Mouse (Mus musculus) MEL (cell line): ENCODE measurements around the gene Kpna2.

Source experiments
- CHD1 ChIP-seq: IDR thresholded peaks from 2 replicates; pipeline ENCODE4 v1.6.1; 2012; ENCODE audit warnings: low read depth, mild to moderate bottlenecking, inconsistent platforms, low read length, improper control_type of control experiment
- CTCF ChIP-seq, 3 experiments: IDR thresholded peaks in 2 of 3; conservative IDR thresholded peaks in 1 of 3; 2 replicates each; pipeline ENCODE4 v1.5.1; 2011 to 2012; ENCODE audit warnings: low read length in 3 of 3, low read depth in 2 of 3, mild to moderate bottlenecking in 2 of 3, improper control_type of control experiment in 1 of 3, inconsistent platforms in 1 of 3, mixed read lengths in 1 of 3, moderate library complexity in 1 of 3; ENCODE audit not compliant: control insufficient read depth in 1 of 3, insufficient read depth in 1 of 3, poor library complexity in 1 of 3, severe bottlenecking in 1 of 3
- GABPA ChIP-seq: IDR thresholded peaks from 2 replicates; pipeline ENCODE4 v1.6.1; 2012; ENCODE audit warnings: low read depth, mild to moderate bottlenecking, inconsistent platforms, low read length, improper control_type of control experiment, moderate library complexity
- MAX ChIP-seq: IDR thresholded peaks from 2 replicates; pipeline ENCODE4 v1.6.1; 2011; ENCODE audit warnings: low read length, improper control_type of control experiment
- MYC ChIP-seq: IDR thresholded peaks from 2 replicates; pipeline ENCODE4 v1.6.1; 2011; ENCODE audit warnings: low read depth, mild to moderate bottlenecking, low read length, improper control_type of control experiment, moderate library complexity
- POLR2A ChIP-seq, 2 experiments: IDR thresholded peaks; 2 replicates each; pipeline ENCODE4 v1.6.1; 2011 to 2012; ENCODE audit warnings: low read length in 2 of 2, mild to moderate bottlenecking in 2 of 2, control low read depth in 1 of 2, improper control_type of control experiment in 1 of 2, low read depth in 1 of 2, moderate library complexity in 1 of 2; ENCODE audit not compliant: control insufficient read depth in 1 of 2, insufficient read depth in 1 of 2, poor library complexity in 1 of 2
- RAD21 ChIP-seq: IDR thresholded peaks from 2 replicates; pipeline ENCODE4 v1.6.1; 2011; ENCODE audit warnings: mild to moderate bottlenecking, low read depth, low read length, improper control_type of control experiment
- TCF12 ChIP-seq: IDR thresholded peaks from 2 replicates; pipeline ENCODE4 v1.6.1; 2014; ENCODE audit warnings: low read depth, mild to moderate bottlenecking, inconsistent platforms, low read length, improper control_type of control experiment, moderate library complexity
- UBTF ChIP-seq: IDR thresholded peaks from 2 replicates; pipeline ENCODE4 v1.6.1; 2012; ENCODE audit warnings: low read depth, mild to moderate bottlenecking, inconsistent platforms, low read length, improper control_type of control experiment, moderate library complexity, borderline replicate concordance; ENCODE audit not compliant: insufficient read depth
- USF1 ChIP-seq: IDR thresholded peaks from 2 replicates; pipeline ENCODE4 v1.6.1; 2014; ENCODE audit warnings: low read depth, mild to moderate bottlenecking, inconsistent platforms, low read length, improper control_type of control experiment, moderate library complexity
- ZC3H11A ChIP-seq: IDR thresholded peaks from 2 replicates; pipeline ENCODE4 v1.6.1; 2012; ENCODE audit warnings: low read depth, mild to moderate bottlenecking, inconsistent platforms, low read length, improper control_type of control experiment

DNA sequence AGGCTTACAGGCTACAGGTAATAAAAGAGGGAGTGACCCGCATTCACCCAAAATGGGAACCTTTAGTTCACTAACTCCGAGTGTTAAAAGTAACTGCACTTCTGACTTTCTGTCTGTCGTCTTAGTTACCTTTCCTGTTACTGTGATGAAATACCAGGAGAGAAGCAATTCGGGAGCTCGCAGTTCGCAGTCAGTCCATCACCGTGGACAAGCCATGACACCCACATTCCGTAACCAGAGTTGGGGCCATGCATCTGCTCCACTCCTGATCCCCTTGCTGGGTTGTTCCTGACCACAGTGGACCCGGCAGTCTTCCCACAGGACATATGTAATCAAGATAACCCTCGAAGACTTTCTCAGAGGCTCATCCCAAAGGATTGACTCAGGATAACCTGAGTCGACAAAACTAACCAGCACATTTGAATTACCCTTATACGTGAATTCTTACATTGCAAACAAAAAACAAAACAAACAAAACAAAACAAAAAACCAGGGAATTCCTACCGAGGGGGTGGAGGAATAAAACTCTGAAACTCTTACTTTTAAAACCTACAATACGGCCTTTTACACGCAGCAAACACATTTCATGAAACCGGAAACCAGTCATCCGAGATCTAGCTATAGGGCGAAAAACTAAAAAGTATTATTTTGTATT, 12.5 kb upstream of the Kpna2 start:
- TF ChIP-seq RAD21 (no peak), MAX (peak; percentile 43; the same call in 1 of the 2 replicates), TCF12 (peak; percentile 49; the same call in 1 of the 2 replicates), CHD1 (peak; percentile 92; the same call in 1 of the 2 replicates), POLR2A (IDR thresholded peaks at IDR 0.05; ENCODE audit: control insufficient read depth in 1 of 2, insufficient read depth in 1 of 2, low read depth in 1 of 2, low read length in 2 of 2, poor library complexity in 1 of 2) (no peak), CTCF (IDR thresholded peaks at IDR 0.05 in 2 of 3, conservative IDR thresholded peaks at IDR 0.05 in 1 of 3; ENCODE audit: control insufficient read depth in 1 of 3, insufficient read depth in 1 of 3, low read depth in 2 of 3, low read length in 3 of 3, poor library complexity in 1 of 3, severe bottlenecking in 1 of 3) (no peak), MYC (peak; percentile 66), GABPA (no peak), USF1 (no peak), UBTF (no peak), ZC3H11A (no peak)
